Mouse (Mus musculus) liver, embryonic 16.5 days (tissue): ENCODE data around the gene Rb1. TPM values are rescaled to one million over a fixed set of nuclear protein-coding genes. Genes with fewer than 3 reads are reported as not detected.

ENCODE experiments used
- ATAC-seq: fragments of 200-750 bp; cut with Nextera tagmentation; 2 replicates; pipeline ENCODE4 v1.8.0; 2017; ENCODE audit warnings: low read depth, mild to moderate bottlenecking, moderate number of reproducible peaks, moderate library complexity
- H3K27ac ChIP-seq: fragments of 300-500 bp; sonication (generic); 2 replicates; pipeline ENCODE4 v1.5.1; 2014; ENCODE audit warnings: mild to moderate bottlenecking, low read length
- H3K27me3 ChIP-seq: fragments of 300-500 bp; sonication (generic); 2 replicates; pipeline ENCODE4 v1.6.1; 2014; ENCODE audit warnings: low read depth, low read length, mixed read lengths; ENCODE audit not compliant: control insufficient read depth, insufficient read depth
- H3K36me3 ChIP-seq: fragments of 300-500 bp; sonication (generic); 2 replicates; pipeline ENCODE4 v1.6.1; 2014; ENCODE audit warnings: mild to moderate bottlenecking; ENCODE audit not compliant: control insufficient read depth, insufficient read depth
- H3K4me1 ChIP-seq: fragments of 300-500 bp; sonication (generic); 2 replicates; pipeline ENCODE4 v1.6.1; 2014; ENCODE audit warnings: low read depth, low read length, mixed read lengths; ENCODE audit not compliant: control insufficient read depth
- H3K4me2 ChIP-seq: fragments of 300-500 bp; sonication (generic); 2 replicates; pipeline ENCODE4 v1.6.1; 2014; ENCODE audit warnings: low read depth, low read length, mixed read lengths
- H3K4me3 ChIP-seq: fragments of 300-500 bp; sonication (generic); 2 replicates; pipeline ENCODE4 v1.5.1; 2014; ENCODE audit warnings: low read depth, mild to moderate bottlenecking, low read length
- H3K9ac ChIP-seq: fragments of 300-500 bp; sonication (generic); 2 replicates; pipeline ENCODE4 v1.6.1; 2014; ENCODE audit warnings: low read depth, low read length
- H3K9me3 ChIP-seq: fragments of 300-500 bp; sonication (generic); replicated peaks from 2 replicates; pipeline ENCODE4 v1.6.1; 2016; ENCODE audit warnings: low read length; ENCODE audit not compliant: control insufficient read depth
- WGBS: fragments of 180-500 bp; shearing (Covaris S2); extraction: QIAGEN DNeasy Blood & Tissue Kit; methylation state at CpG from one replicate; pipeline ENCODE4 v1.1.7; 2014; ENCODE audit not compliant: insufficient replicate concordance; 5-methylcytosine and 5-hydroxymethylcytosine counted together
- polyA plus RNA-seq: library from polyadenylated mRNA; unstranded; fragments of >200 nt; fragmentation: Nextera tagmentation; extraction: Ambion mirVana; gene quantifications from 2 replicates; pipeline ENCODE4 v1.2.1, GENCODE M21; 2015

The Rb1 gene
- polyA plus RNA-seq, 1 experiment from 2014 or later = 18.5 TPM

DNA sequence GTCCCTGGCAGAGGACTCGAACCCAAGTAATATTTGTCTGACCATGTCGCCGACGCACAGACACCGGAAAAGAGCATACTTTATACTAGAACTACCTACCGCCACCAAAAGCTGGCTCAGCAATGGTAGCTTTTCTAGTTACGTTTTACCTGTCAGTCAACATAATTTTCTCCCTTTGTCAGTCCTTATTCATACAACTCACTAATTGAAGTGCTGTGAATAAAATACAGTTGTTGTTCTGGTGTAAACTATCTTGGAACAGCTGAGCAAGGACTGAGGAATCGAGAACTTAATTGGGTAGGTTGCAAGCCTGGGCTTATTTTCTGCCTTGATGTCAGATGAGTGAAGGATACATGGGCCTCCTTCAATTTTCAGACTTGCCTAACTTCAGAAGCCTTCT lies 889 bp upstream of the Rb1 start:
- 11% methylated on average over 8 of the region's 8 CpGs for WGBS
- H3K9ac ChIP-seq = peak overlapping the region; percentile 97

GRCm38 (mm10) chr14:73324634-73325455 lies 777 bp downstream of the Rb1 start:
- Histone ChIP-seq H3K9me3 (no peaks in the 10 kb centered on the region), H3K27ac (peak overlapping the region; percentile 95), H3K4me3 (peak overlapping the region; percentile 98), H3K27me3 (no peaks in the 10 kb centered on the region), H3K9ac (peak overlapping the region; percentile 97), H3K36me3 (peaks cover 3% of the 10 kb centered on the region), H3K4me1 (peaks cover 35% of the 10 kb centered on the region), H3K4me2 (peak overlapping the region; percentile 92)
- WGBS = under 1% methylated on average over 55 of the region's 55 CpGs
- peak; percentile 9 for ATAC-seq

More for the DNA sequence above, 889 bp upstream of the Rb1 start:
- H3K4me3 ChIP-seq = peak overlapping the region; percentile 98
- no peaks in the 10 kb centered on the region for H3K36me3 ChIP-seq
- H3K27me3 ChIP-seq = no peaks in the 10 kb centered on the region
- H3K27ac ChIP-seq = peak overlapping the region; percentile 95
- H3K4me2 ChIP-seq = peak overlapping the region; percentile 92
- peaks cover 24% of the 10 kb centered on the region for H3K4me1 ChIP-seq
- no peaks in the 10 kb centered on the region for H3K9me3 ChIP-seq
- no peak for ATAC-seq

DNA sequence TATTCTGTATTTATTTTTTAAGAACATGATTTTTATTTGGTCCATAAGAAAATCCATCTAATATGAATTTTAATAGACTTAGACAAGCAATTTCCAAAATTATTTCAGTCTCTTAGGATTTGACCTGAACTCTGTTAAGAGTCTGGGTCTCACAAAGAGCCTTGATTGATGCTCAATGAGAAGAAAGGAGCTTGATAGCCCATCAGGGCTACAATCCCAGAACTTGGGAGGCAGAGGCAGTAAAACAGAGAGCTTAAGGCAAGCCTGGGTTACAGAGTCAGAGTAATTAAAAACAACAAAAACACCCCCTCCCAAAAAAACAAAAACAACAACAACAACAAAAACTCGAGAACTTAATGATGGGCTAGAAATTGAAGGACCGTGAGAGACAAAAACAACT lies 1.7 kb downstream of the Rb1 start:
- Histone ChIP-seq H3K36me3 (peaks cover 4% of the 10 kb centered on the region), H3K27ac (peak overlapping the region; percentile 44; the same call in 1 of the 2 replicates), H3K9me3 (no peaks in the 10 kb centered on the region), H3K27me3 (no peaks in the 10 kb centered on the region), H3K9ac (peak overlapping the region; percentile 97), H3K4me2 (peak overlapping the region; percentile 92), H3K4me3 (peak overlapping the region; percentile 98), H3K4me1 (peaks cover 36% of the 10 kb centered on the region)
- ATAC-seq = no peak
- 53% methylated on average over 2 of the region's 2 CpGs for WGBS

- Histone ChIP-seq H3K9ac (peak overlapping the region; percentile 52), H3K27ac (peak overlapping the region; percentile 90), H3K9me3 (no peaks in the 10 kb centered on the region), H3K36me3 (peaks cover 8% of the 10 kb centered on the region), H3K4me1 (peaks cover 40% of the 10 kb centered on the region), H3K4me2 (peak overlapping the region; percentile 92), H3K27me3 (no peaks in the 10 kb centered on the region), H3K4me3 (peak overlapping the region; percentile 50)
- WGBS = 14% methylated on average over 3 of the region's 3 CpGs
- ATAC-seq = peak; percentile 25
Observed at GRCm38 (mm10) chr14:73322142-73322541, 3.5 kb downstream of the Rb1 start.

- no peaks in the 10 kb centered on the region for H3K9me3 ChIP-seq
- no peak overlapping the region for H3K9ac ChIP-seq
- no peak for ATAC-seq
- no peak overlapping the region for H3K27ac ChIP-seq
- peaks cover 8% of the 10 kb centered on the region for H3K36me3 ChIP-seq
- H3K4me1 ChIP-seq = peaks cover 28% of the 10 kb centered on the region
- H3K27me3 ChIP-seq = no peaks in the 10 kb centered on the region
- no peak overlapping the region for H3K4me3 ChIP-seq
- H3K4me2 ChIP-seq = no peak overlapping the region
Observed at GRCm38 (mm10) chr14:73316933-73317332, 8.7 kb downstream of the Rb1 start.

- ATAC-seq = no peak
- Histone ChIP-seq H3K27me3 (no peaks in the 10 kb centered on the region), H3K9me3 (no peaks in the 10 kb centered on the region), H3K36me3 (peaks cover 3% of the 10 kb centered on the region), H3K4me3 (no peak overlapping the region), H3K27ac (no peak overlapping the region), H3K9ac (no peak overlapping the region), H3K4me2 (no peak overlapping the region), H3K4me1 (peaks cover 14% of the 10 kb centered on the region)
- WGBS = 78% methylated on average over 4 of the region's 4 CpGs
Observed at GRCm38 (mm10) chr14:73313864-73314263, 11.8 kb downstream of the Rb1 start.

GRCm38 (mm10) chr14:73313396-73313795 lies 12.2 kb downstream of the Rb1 start:
- 45% methylated on average over 5 of the region's 5 CpGs for WGBS
- Histone ChIP-seq H3K4me2 (no peak overlapping the region), H3K4me1 (peaks cover 11% of the 10 kb centered on the region), H3K4me3 (no peak overlapping the region), H3K9ac (no peak overlapping the region), H3K36me3 (no peaks in the 10 kb centered on the region; the same call in 1 of the 2 replicates), H3K9me3 (no peaks in the 10 kb centered on the region), H3K27me3 (no peaks in the 10 kb centered on the region), H3K27ac (no peak overlapping the region)
- peak; percentile 66 for ATAC-seq

DNA sequence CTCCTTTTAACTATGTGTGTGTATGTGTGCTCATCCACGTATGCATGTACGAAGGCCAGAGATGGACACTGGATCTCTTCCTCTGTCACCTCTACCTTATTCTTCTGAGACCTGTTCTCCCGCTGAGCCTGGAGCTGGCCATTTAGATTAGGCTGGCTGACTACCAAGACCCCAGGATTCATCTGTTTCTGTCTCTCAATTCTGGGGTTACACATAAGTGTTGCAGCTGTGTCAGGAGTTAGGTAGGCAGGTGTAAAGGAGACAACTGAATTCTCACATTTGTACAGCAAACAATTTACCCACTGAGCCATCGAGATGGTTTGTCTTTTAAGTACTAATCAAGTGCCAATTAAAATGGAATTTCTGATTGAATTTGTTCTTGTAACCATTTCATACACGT lies 12.7 kb downstream of the Rb1 start:
- 82% methylated on average over 5 of the region's 5 CpGs for WGBS
- Histone ChIP-seq H3K27ac (no peak overlapping the region), H3K36me3 (no peaks in the 10 kb centered on the region; the same call in 1 of the 2 replicates), H3K27me3 (no peaks in the 10 kb centered on the region), H3K9me3 (no peaks in the 10 kb centered on the region), H3K4me1 (peaks cover 11% of the 10 kb centered on the region), H3K4me2 (no peak overlapping the region), H3K9ac (no peak overlapping the region), H3K4me3 (no peak overlapping the region)
- ATAC-seq = no peak

- no peaks in the 10 kb centered on the region for H3K9me3 ChIP-seq
- no peak overlapping the region for H3K4me2 ChIP-seq
- WGBS = 90% methylated on average over 1 of the region's 1 CpGs
- no peak for ATAC-seq
- no peaks in the 10 kb centered on the region for H3K27me3 ChIP-seq
- no peaks in the 10 kb centered on the region for H3K36me3 ChIP-seq
- H3K4me3 ChIP-seq = no peak overlapping the region
- H3K27ac ChIP-seq = no peak overlapping the region
- no peaks in the 10 kb centered on the region for H3K4me1 ChIP-seq
- H3K9ac ChIP-seq = no peak overlapping the region
Observed at GRCm38 (mm10) chr14:73307490-73307889, 18.1 kb downstream of the Rb1 start.
